Mouse (Mus musculus) forebrain, embryonic 15.5 days (tissue): ENCODE measurements around the gene Celsr3. TPM values are rescaled to one million over a fixed set of nuclear protein-coding genes. Genes with fewer than 3 reads are reported as not detected.

Experiments
- microRNA-seq: library from miRNA; unstranded; fragments of <30 nt; microRNA quantifications from one replicate; pipeline ENCODE4, GENCODE M21; 2016
- polyA plus RNA-seq: library from polyadenylated mRNA; unstranded; fragments of >200 nt; fragmentation: Nextera tagmentation; extraction: Ambion mirVana; gene quantifications from 2 replicates; pipeline ENCODE4 v1.2.1, GENCODE M21; 2015

Gene Celsr3
- polyA plus RNA-seq, 1 experiment from 2014 or later = 16.7 TPM

Small RNA genes lying within 50 kb of the gene (microRNA-seq; reads per million reads assigned to microRNA genes)
- not detected for gene Gm23156

Other genes with a start within 250 kb of the Celsr3 start
- 219 and 235 TPM in 2 replicates for gene Wdr6, start 247.6 kb upstream of the Celsr3 start, polyA plus RNA-seq
- 19.2 and 23.1 TPM in 2 replicates for gene P4htm, start 228.7 kb upstream of the Celsr3 start, polyA plus RNA-seq
- gene Arih2, start 176.9 kb upstream of the Celsr3 start, polyA plus RNA-seq = 54.3 and 60.8 TPM in 2 replicates
- 44.2 and 44.7 TPM in 2 replicates for gene Slc25a20, start 164.2 kb upstream of the Celsr3 start, polyA plus RNA-seq
- gene Prkar2a, start 137.0 kb upstream of the Celsr3 start, polyA plus RNA-seq = 40.6 and 42.1 TPM in 2 replicates
- 206 and 208 TPM in 2 replicates for gene Ip6k2, start 42.5 kb upstream of the Celsr3 start, polyA plus RNA-seq
- gene Nckipsd, start 18.0 kb upstream of the Celsr3 start, polyA plus RNA-seq = 21.1 and 21.2 TPM in 2 replicates
- 9.0 and 9.8 TPM in 2 replicates for gene Slc26a6, start 27.0 kb downstream of the Celsr3 start, polyA plus RNA-seq
- not detected in 2 replicates for gene Tmem89, start 88.3 kb downstream of the Celsr3 start, polyA plus RNA-seq
- 384 and 386 TPM in 2 replicates for gene Uqcrc1, start 110.3 kb downstream of the Celsr3 start, polyA plus RNA-seq
- 1.1 and 2.0 TPM in 2 replicates for gene Col7a1, start 127.3 kb downstream of the Celsr3 start, polyA plus RNA-seq
- not detected in 2 replicates for gene Ucn2, start 159.7 kb downstream of the Celsr3 start, polyA plus RNA-seq
- 27.3 and 28.0 TPM in 2 replicates for gene Pfkfb4, start 165.5 kb downstream of the Celsr3 start, polyA plus RNA-seq
- gene Shisa5, start 212.2 kb downstream of the Celsr3 start, polyA plus RNA-seq = 48.0 and 49.0 TPM in 2 replicates
- 16.5 and 16.7 TPM in 2 replicates for gene Trex1, start 233.4 kb downstream of the Celsr3 start, polyA plus RNA-seq
- 32.0 and 36.5 TPM in 2 replicates for gene Atrip, start 247.8 kb downstream of the Celsr3 start, polyA plus RNA-seq